Mouse (Mus musculus) intestine, embryonic 16.5 days (tissue): ENCODE measurements around the gene Mgll. TPM values are rescaled to one million over a fixed set of nuclear protein-coding genes. Genes with fewer than 3 reads are reported as not detected.

Experiments used
- ATAC-seq: fragments of 200-750 bp; cut with Nextera tagmentation; 2 replicates; pipeline ENCODE4 v1.8.0; 2017; ENCODE audit warnings: moderate TSS enrichment, moderate library complexity
- H3K27ac ChIP-seq: fragments of 300-500 bp; sonication (generic); 2 replicates; pipeline ENCODE4 v1.5.1; 2014; ENCODE audit warnings: mild to moderate bottlenecking, low read length
- H3K27me3 ChIP-seq: fragments of 300-500 bp; sonication (generic); replicated peaks from 2 replicates; pipeline ENCODE4 v1.6.1; 2014; ENCODE audit warnings: low read length, control low read depth, mixed read lengths; ENCODE audit not compliant: control insufficient read depth, insufficient read depth
- H3K36me3 ChIP-seq: fragments of 300-500 bp; sonication (generic); 2 replicates; pipeline ENCODE4 v1.6.1; 2014; ENCODE audit warnings: low read length, control low read depth; ENCODE audit not compliant: control insufficient read depth, insufficient read depth
- H3K4me1 ChIP-seq: fragments of 300-500 bp; sonication (generic); 2 replicates; pipeline ENCODE4 v1.6.1; 2014; ENCODE audit warnings: low read length, control low read depth, mixed read lengths; ENCODE audit not compliant: control insufficient read depth, insufficient read depth
- H3K4me2 ChIP-seq: fragments of 300-500 bp; sonication (generic); 2 replicates; pipeline ENCODE4 v1.6.1; 2014; ENCODE audit warnings: low read depth, low read length, control low read depth
- H3K4me3 ChIP-seq: fragments of 300-500 bp; sonication (generic); 2 replicates; pipeline ENCODE4 v1.5.1; 2014; ENCODE audit warnings: mild to moderate bottlenecking, low read length
- H3K9ac ChIP-seq: fragments of 300-500 bp; sonication (generic); 2 replicates; pipeline ENCODE4 v1.6.1; 2014; ENCODE audit warnings: low read depth, low read length
- H3K9me3 ChIP-seq: fragments of 300-500 bp; sonication (generic); 2 replicates; pipeline ENCODE4 v1.6.1; 2016; ENCODE audit warnings: low read length, control low read depth; ENCODE audit not compliant: control insufficient read depth
- WGBS: fragments of 180-500 bp; shearing (Covaris S2); extraction: QIAGEN DNeasy Blood & Tissue Kit; methylation state at CpG from one replicate; pipeline ENCODE4 v1.1.7; 2014; 5-methylcytosine and 5-hydroxymethylcytosine counted together
- polyA plus RNA-seq: library from polyadenylated mRNA; unstranded; fragments of >200 nt; fragmentation: Nextera tagmentation; extraction: Ambion mirVana; gene quantifications from 2 replicates; pipeline ENCODE4 v1.2.1, GENCODE M21; 2015

The Mgll gene
- polyA plus RNA-seq, 1 experiment from 2014 or later = 82.8 TPM

DNA sequence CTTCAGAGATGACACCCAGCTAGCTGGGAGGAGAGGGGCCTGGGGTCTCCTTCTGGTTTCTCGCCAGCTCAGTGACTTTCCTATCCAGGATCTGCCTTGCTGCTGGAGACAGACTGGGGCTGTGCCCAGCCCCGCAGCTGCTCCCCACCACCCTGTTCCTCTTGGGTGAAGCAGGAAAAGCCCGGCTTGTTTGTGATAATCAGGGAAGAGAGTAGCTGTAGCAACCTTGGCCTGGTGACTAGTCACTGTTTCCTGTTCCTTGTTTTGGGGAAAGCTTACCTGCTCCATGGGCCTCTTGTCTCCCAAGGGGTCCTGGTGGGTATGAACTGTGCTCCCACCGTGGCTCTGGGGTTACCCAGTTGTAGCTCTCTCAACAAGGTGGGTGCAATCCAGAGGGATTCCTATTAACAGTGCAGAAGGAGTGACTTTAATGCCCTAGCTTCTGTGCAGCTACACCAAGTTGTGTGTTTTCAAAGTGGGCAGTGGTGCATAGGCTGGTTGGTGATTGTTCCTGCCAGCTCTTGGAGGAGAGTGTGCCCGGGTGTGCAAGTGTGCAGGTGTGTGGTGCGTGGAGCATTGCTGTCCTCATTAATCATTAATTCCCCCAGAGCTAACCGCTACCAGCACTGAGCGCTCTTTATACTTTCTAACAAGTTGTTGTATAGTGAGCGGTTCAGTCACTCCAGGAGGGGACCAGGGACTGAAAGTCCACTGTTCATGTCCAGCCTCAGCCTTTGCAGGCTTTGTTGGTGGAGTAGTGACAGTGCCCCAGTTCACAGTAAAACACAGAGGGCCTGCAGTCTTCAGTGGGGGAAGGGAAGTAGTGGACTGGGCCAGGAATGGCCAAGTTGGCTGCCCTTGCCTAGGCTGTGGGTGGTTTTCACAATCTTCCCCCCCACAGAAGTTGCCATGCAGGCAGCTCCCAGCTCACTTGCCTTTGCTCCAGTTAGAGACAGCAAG is 2.3 kb downstream of the Mgll start:
- peak overlapping the region; percentile 52 for H3K4me2 ChIP-seq
- peak; percentile 30 for ATAC-seq
- peak overlapping the region; percentile 30 for H3K4me3 ChIP-seq
- no peaks in the 10 kb centered on the region for H3K36me3 ChIP-seq
- WGBS = 52% methylated on average over 9 of the region's 9 CpGs
- no peaks in the 10 kb centered on the region for H3K9me3 ChIP-seq
- 0 out of 2 replicates have a peak, but pooled peaks cover 4% of the 10 kb centered on the region for H3K27me3 ChIP-seq
- H3K9ac ChIP-seq = peak overlapping the region; percentile 50
- H3K4me1 ChIP-seq = peaks cover 22% of the 10 kb centered on the region
- H3K27ac ChIP-seq = 0 out of 2 replicates have a peak overlapping the region, but pooled peaks have one; percentile 45

DNA sequence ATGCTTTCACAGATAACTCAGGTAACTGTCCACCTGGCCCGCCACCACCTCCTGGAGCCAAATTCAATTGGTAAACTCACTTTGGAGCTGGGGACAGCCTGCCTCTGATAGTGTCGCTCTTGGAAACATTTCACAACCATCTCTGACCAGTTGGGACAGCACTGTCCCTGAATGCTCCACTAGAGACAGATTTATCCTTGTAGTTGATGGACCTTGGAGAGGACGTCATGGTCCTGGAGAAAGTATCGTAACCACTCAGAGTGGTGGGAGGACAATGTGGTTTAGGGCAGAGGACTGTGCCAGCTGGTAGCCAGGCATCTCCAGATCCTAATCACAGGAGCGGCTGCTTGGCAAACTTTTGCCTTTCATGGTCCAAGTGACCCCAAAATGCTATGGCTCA is 3.3 kb downstream of the Mgll start:
- 82% methylated on average over 5 of the region's 5 CpGs for WGBS
- no peak overlapping the region for H3K27ac ChIP-seq
- H3K9ac ChIP-seq = 0 out of 2 replicates have a peak overlapping the region, but pooled peaks have one; percentile 16
- H3K4me1 ChIP-seq = peaks cover 26% of the 10 kb centered on the region
- ATAC-seq = no peak
- H3K4me2 ChIP-seq = no peak overlapping the region
- H3K36me3 ChIP-seq = no peaks in the 10 kb centered on the region
- no peaks in the 10 kb centered on the region for H3K9me3 ChIP-seq
- no peak overlapping the region for H3K4me3 ChIP-seq
- 0 out of 2 replicates have a peak, but pooled peaks cover 4% of the 10 kb centered on the region for H3K27me3 ChIP-seq

DNA sequence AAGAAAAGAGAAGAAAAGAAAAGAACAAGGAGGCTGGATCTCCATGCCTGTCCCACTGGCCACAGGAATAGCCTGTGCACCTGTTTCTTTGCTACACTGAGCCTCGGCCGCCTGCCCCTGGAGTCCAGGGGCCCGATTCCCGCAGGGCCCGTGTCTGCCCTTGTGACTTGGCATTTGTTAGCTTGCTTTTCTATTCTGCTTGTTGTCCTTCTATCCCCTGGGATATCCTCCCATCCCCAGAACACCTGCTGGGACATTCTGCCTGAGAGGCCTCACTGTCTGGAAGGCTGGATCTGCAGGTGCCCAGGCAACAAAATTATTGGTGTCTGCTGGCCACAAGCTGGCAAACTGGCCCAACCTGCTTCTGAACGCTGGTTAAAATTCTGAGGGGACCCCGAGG is 3.8 kb downstream of the Mgll start:
- Histone ChIP-seq H3K27me3 (0 out of 2 replicates have a peak, but pooled peaks cover 4% of the 10 kb centered on the region), H3K9ac (0 out of 2 replicates have a peak overlapping the region, but pooled peaks have one; percentile 16), H3K9me3 (no peaks in the 10 kb centered on the region), H3K4me1 (peaks cover 31% of the 10 kb centered on the region), H3K4me3 (no peak overlapping the region), H3K27ac (no peak overlapping the region), H3K36me3 (no peaks in the 10 kb centered on the region), H3K4me2 (no peak overlapping the region)
- 76% methylated on average over 7 of the region's 7 CpGs for WGBS
- no peak for ATAC-seq

DNA sequence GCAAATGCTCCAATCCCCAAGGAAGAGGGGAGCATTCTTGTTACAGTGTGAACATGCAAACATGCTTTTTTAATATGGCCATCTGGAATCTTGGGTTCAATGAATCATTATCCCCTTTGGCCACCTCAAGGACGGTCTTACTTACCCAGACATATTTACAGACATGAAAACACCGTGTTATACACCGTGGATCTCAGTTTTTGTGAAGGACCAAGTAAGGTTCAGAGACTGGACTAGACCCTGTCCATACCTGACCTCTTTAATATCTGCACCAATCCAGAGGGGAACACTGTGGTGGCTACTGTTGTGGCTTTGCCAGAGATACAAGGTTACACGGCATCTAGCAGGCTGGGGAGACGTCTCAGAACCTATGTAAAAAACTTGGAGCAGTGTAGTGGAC is 4.3 kb downstream of the Mgll start:
- 0 out of 2 replicates have a peak, but pooled peaks cover 4% of the 10 kb centered on the region for H3K27me3 ChIP-seq

DNA sequence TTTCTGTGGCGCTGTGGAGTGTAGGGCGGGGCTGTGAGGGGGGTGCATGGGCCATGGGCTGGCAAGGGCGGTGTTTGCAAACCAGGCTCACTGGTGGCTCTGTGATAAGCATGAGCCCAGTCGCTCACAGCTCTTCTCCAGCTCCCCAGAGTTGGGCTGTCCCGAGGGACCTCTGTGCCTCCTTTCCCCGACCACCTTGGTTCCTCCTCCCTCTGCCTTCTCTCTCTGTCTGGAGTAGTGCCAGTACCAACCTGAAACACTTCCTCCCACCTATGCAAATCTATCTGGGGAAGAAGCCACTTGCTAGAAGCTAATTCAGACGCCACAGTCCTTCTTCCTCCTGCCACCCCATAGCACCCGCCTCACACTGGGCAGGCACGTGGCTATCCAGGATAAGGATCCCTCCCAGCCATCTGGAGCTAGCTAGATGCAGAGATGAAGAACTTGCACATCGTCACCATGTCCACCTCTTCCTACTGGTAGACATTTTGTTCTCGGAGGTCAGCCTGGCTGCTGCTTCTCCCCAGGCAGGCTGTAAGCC is 7.1 kb downstream of the Mgll start:
- Histone ChIP-seq H3K4me1 (peaks cover 27% of the 10 kb centered on the region), H3K4me3 (no peak overlapping the region), H3K4me2 (no peak overlapping the region), H3K27ac (no peak overlapping the region), H3K9me3 (no peaks in the 10 kb centered on the region), H3K36me3 (no peaks in the 10 kb centered on the region), H3K9ac (no peak overlapping the region), H3K27me3 (no peaks in the 10 kb centered on the region)
- 76% methylated on average over 11 of the region's 11 CpGs for WGBS
- ATAC-seq = peak; percentile 74

More for the DNA sequence above, 4.3 kb downstream of the Mgll start:
- Histone ChIP-seq H3K4me1 (peaks cover 33% of the 10 kb centered on the region), H3K9ac (no peak overlapping the region), H3K9me3 (no peaks in the 10 kb centered on the region), H3K4me2 (no peak overlapping the region), H3K27ac (no peak overlapping the region), H3K4me3 (no peak overlapping the region), H3K36me3 (no peaks in the 10 kb centered on the region)
- no peak for ATAC-seq
- WGBS = 86% methylated on average over 5 of the region's 5 CpGs

DNA sequence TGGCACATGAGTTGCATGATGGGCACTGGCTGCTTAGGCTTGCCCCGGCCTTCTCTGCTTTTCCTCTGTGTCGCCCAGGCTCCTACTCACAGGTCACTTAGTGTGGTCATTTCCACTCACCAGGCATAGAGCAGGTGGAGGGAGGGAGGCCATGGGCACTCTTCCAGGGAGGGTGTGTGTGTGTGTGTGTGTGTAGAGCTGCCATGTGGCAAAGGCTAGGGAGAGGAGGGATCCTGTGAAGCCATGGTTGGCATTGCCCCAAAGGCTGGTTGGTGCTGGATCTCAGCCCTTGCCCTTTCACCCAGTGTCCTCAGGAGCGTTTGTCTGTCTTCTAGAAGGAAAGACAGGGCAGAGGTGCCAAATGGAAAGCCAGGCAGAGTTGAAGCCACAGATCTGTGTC is 7.8 kb downstream of the Mgll start:
- ATAC-seq = no peak
- H3K4me2 ChIP-seq = no peak overlapping the region

DNA sequence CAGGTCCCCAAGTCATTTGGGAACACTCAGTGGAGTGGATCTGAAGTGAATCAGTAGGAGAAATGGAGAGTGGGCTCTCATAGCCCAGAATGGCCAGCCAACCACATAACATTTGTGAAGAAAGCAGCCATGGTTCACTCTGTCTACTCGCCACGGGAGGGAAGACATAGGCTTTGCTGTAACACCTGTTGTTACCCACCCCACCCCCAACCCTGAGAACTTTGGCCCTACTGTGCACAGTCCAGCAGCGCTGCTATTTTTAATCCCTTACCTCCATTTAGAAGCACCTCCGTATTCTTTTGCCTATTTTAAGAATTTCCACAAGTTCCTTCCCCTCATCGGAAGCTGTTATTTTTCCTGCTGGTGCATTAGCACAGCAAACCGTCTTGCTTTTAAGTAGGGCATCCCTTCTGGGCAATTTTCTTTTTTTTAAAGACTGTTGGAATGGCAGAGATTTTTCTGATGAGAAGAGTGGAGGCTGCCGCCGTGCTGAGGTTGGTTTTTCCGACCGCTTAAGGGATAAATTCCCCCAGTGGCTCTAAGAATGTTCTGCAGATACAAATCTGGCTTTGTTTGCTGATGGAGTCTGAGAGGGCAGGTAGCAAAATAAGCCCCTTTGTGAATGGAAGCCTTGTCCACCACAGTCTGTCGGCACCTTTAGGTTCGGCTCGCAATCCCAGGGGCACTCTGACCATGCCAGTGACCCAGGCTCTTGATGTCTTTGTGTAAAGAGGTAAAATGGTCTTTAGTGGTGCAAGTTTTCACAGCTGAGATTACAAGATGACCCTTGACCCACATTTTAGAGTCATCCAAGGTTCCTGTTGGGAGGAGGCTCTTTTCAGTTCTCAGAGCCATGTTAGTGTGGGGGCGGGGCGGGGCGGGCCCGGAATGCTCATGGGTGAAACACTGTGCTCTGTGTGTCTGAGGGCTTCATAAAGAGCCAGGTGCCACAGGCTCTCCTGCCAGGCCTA is 8.7 kb downstream of the Mgll start:
- Histone ChIP-seq H3K9me3 (no peaks in the 10 kb centered on the region), H3K9ac (no peak overlapping the region), H3K4me3 (no peak overlapping the region), H3K4me2 (0 out of 2 replicates have a peak overlapping the region, but pooled peaks have one; percentile 10), H3K4me1 (peaks cover 28% of the 10 kb centered on the region), H3K27me3 (no peaks in the 10 kb centered on the region), H3K27ac (no peak overlapping the region), H3K36me3 (no peaks in the 10 kb centered on the region)
- ATAC-seq = peak; percentile 29; the same call in 1 of the 2 replicates
- WGBS = 55% methylated on average over 17 of the region's 17 CpGs

More for the DNA sequence above, 7.8 kb downstream of the Mgll start:
- 76% methylated on average over 3 of the region's 3 CpGs for WGBS
- H3K27ac ChIP-seq = no peak overlapping the region
- H3K4me1 ChIP-seq = peaks cover 28% of the 10 kb centered on the region
- H3K27me3 ChIP-seq = no peaks in the 10 kb centered on the region
- H3K9me3 ChIP-seq = no peaks in the 10 kb centered on the region
- no peak overlapping the region for H3K4me3 ChIP-seq
- no peak overlapping the region for H3K9ac ChIP-seq
- no peaks in the 10 kb centered on the region for H3K36me3 ChIP-seq

DNA sequence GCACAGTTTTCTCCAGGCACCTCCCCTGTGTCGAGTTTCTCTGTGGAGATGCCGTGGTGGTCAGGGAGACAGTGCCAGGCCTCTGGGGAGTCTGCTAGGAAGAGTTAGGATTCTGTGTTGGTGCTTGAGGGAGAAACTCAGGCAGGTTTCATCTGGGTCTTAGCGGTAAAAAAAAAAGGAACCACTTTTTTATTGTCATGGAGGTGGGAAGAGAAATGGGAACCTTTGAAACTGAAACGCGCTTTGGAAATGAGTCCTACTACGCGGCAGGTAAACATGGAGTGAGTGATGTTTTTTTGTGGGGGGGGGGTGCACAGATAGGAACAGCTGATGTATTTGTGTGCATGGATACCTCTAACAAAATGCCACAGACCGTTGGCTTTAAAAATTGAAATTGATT is 12.1 kb downstream of the Mgll start:
- no peaks in the 10 kb centered on the region for H3K27me3 ChIP-seq
- WGBS = 70% methylated on average over 8 of the region's 8 CpGs
- H3K27ac ChIP-seq = peak overlapping the region; percentile 43
- H3K36me3 ChIP-seq = no peaks in the 10 kb centered on the region
- H3K4me3 ChIP-seq = no peak overlapping the region
- 0 out of 2 replicates have a peak overlapping the region, but pooled peaks have one; percentile 4 for H3K9ac ChIP-seq
- H3K4me1 ChIP-seq = peaks cover 28% of the 10 kb centered on the region
- ATAC-seq = no peak
- no peaks in the 10 kb centered on the region for H3K9me3 ChIP-seq
- no peak overlapping the region for H3K4me2 ChIP-seq
